Mouse (Mus musculus) olfactory bulb, adult 2 months (tissue): ENCODE measurements around the gene Pate2.

ENCODE experiments used
- CTCF ChIP-seq: fragments of 200-500 bp; IDR thresholded peaks from 2 replicates; pipeline ENCODE4 v1.5.1; 2012; ENCODE audit warnings: low read depth, mild to moderate bottlenecking, low read length, moderate library complexity; ENCODE audit not compliant: insufficient read depth
- POLR2A ChIP-seq: fragments of 200-500 bp; IDR thresholded peaks from 2 replicates; pipeline ENCODE4 v1.6.1; 2012; ENCODE audit warnings: mild to moderate bottlenecking, low read depth, low read length, moderate library complexity; ENCODE audit not compliant: insufficient read depth

GRCm38 (mm10) chr9:35687013-35687412, 116.9 kb downstream of the Pate2 start, which contains the start of gene Pate1:
- TF ChIP-seq CTCF (no peak), POLR2A (no peak)
